13 mouse cellular contexts compared by ENCODE assay signal in the genomic region with DNA sequence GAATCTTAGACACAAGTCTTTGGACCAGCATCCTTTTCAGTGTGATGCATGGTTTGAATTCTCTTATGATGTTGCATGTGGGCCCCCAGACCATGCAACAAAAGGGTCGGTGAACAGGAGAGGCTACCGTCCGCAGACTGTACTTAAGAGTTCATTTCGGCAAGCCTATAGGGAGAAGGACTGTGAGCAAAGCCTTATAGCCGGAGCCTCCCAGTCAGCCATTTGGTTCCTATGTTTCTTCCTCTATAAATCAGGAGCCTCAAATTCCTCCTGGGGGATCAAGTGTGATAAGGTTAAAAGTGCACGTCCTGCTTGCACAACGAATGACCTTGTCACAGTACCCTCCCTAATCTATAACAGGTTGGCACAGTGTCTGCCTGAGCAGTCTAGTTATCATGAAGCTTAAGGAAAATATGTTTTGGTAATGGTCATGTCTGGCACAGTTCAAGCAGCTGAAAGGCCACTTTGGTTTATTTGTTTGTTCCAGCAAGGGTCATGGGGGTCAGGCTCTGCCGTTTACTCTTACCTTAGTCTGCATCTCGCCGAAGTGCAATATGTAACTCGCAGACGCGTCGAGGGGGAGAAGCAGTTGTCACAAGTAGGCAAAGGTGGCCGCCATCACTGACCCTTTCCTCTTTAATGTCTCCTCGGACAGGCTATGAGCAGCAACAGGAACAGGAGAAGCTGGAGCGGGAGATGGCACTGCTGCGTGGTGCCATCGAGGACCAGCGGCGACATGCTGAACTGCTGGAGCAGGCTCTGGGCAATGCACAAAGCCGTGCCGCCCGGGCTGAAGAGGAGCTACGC. TPM values are rescaled to one million over a fixed set of nuclear protein-coding genes. Genes with fewer than 3 reads are reported as not detected.
DNase-seq lines count a peak whose midpoint lies in the region; ATAC-seq and TF ChIP-seq lines count a peak whose summit lies in the region.
"Had no signal": no experiment of that assay in that cellular context is flagged by ENCODE, and none has a peak within 500 bp of the region (broad histone marks: within the 10 kb centered on the region; RNA-seq: fewer than 3 reads in every experiment).

No protein-coding gene starts in this region.

- H3K4me1 ChIP-seq in heart, embryonic 15.5 days (replicated peaks), result peaks cover 84% of the 10 kb centered on the region
- peaks cover 52% of the 10 kb centered on the region for H3K4me1 ChIP-seq in limb, embryonic 12.5 days (replicated peaks)

- H3K9me3 ChIP-seq in heart, embryonic 15.5 days (replicated peaks), result no peaks in the 10 kb centered on the region
- no peaks in the 10 kb centered on the region for H3K9me3 ChIP-seq in limb, embryonic 12.5 days
- H3K9me3 ChIP-seq: neural tube, embryonic 13.5 days had no signal

- WGBS in heart, embryonic 15.5 days, result 66% methylated on average over 25 of the region's 25 CpGs
- WGBS in limb, embryonic 12.5 days, result 81% methylated on average over 25 of the region's 25 CpGs

- H3K36me3 ChIP-seq in heart, embryonic 15.5 days, result peaks cover 90% of the 10 kb centered on the region
- H3K36me3 ChIP-seq in limb, embryonic 12.5 days, result peaks cover 98% of the 10 kb centered on the region

- no peaks in the 10 kb centered on the region for H3K27me3 ChIP-seq in heart, embryonic 15.5 days
- no peaks in the 10 kb centered on the region for H3K27me3 ChIP-seq in limb, embryonic 12.5 days
- H3K27me3 ChIP-seq: neural tube, embryonic 13.5 days had no signal

- H3K4me2 ChIP-seq in heart, embryonic 15.5 days, result no peak overlapping the region
- H3K4me2 ChIP-seq in limb, embryonic 12.5 days, result no peak overlapping the region
- H3K4me2 ChIP-seq: lung, embryonic 14.5 days; neural tube, embryonic 13.5 days had no signal

- no peak overlapping the region for H3K9ac ChIP-seq in heart, embryonic 15.5 days
- no peak overlapping the region for H3K9ac ChIP-seq in limb, embryonic 12.5 days (replicated peaks)
- H3K9ac ChIP-seq: lung, embryonic 14.5 days had no signal

- ATAC-seq in heart, embryonic 15.5 days (replicated peaks; ENCODE audit: insufficient number of reproducible peaks, insufficient read depth, low FRiP score, low read depth), result no peak
- no peak for ATAC-seq in limb, embryonic 12.5 days (ENCODE audit: insufficient number of reproducible peaks, insufficient read depth, low FRiP score, low TSS enrichment, low read depth)
- ATAC-seq: inflammation-experienced regulatory T-cells, adult 6 months had no signal

- 0 out of 2 replicates have a peak overlapping the region, but pooled peaks have one; percentile 84 for H3K27ac ChIP-seq in layer of hippocampus, adult 2 months
- peak overlapping the region; percentile 98 for H3K27ac ChIP-seq in heart, embryonic 15.5 days
- H3K27ac ChIP-seq in limb, embryonic 12.5 days, result 0 out of 2 replicates have a peak overlapping the region, but pooled peaks have one; percentile 41

- no peak for TF ChIP-seq CTCF in layer of hippocampus, adult 2 months (conservative IDR thresholded peaks at IDR 0.05)

- DNase-seq in adrenal gland, adult 2 months, result peak; percentile 31
- DNase-seq in adrenal gland, adult 8-10 months, result no peak
- no peak for DNase-seq in layer of hippocampus, adult 2 months (ENCODE audit: low spot score in 2 of 2)
- no peak for DNase-seq in layer of hippocampus, postnatal 10 days (ENCODE audit: low spot score in 2 of 2)
- no peak for DNase-seq in ovary, postnatal 36 days (ENCODE audit: low spot score)
- no peak for DNase-seq in cerebellum, postnatal 4 days (ENCODE audit: low spot score in 2 of 2)
- DNase-seq: gastrocnemius, postnatal 25 days; lung, embryonic 14.5 days; thymus, postnatal 36 days had no signal

- H3K4me3 ChIP-seq in layer of hippocampus, adult 2 months, result no peak overlapping the region
- H3K4me3 ChIP-seq in heart, embryonic 15.5 days, result no peak overlapping the region
- H3K4me3 ChIP-seq in limb, embryonic 12.5 days (replicated peaks), result no peak overlapping the region
- H3K4me3 ChIP-seq: neural tube, embryonic 13.5 days had no signal

RNA-seq across cellular contexts. Expression of gene Amotl2, which starts 11.4 kb away (rescaled TPM):
- 100 to 1,000 TPM; 154 to 186 TPM for total RNA-seq in adrenal gland, adult 2 months (2021)
- 116 and 153 TPM in 2 replicates for polyA plus RNA-seq in adrenal gland, adult 2 months (2012; rRNA removed)
- total RNA-seq in adrenal gland, adult 8-10 months (2022), result 100 to 1,000 TPM in 2 of 4 experiments, 10 to 100 TPM in 2; 77.4 to 388 (median 110) TPM
- total RNA-seq in layer of hippocampus, adult 2 months (2021), result 10 to 100 TPM; 16.0 to 18.1 TPM
- total RNA-seq in layer of hippocampus, postnatal 10 days (2021), result 10 to 100 TPM; 18.3 to 20.7 TPM
- 38.9 and 45.6 TPM in 2 replicates for polyA plus RNA-seq in heart, embryonic 15.5 days (2015; fragmentation: Nextera tagmentation; extraction: Ambion mirVana)
- 73.1 and 73.9 TPM in 2 replicates for polyA plus RNA-seq in limb, embryonic 12.5 days (2016; fragmentation: Nextera tagmentation; extraction: Ambion mirVana)

Comparison
In these comparisons a context has a peak if more than half of its experiments do, and no peak if none do; other contexts are left out.
1. H3K27ac ChIP-seq: peak in every context shown above with its lines; median percentile 98 in heart, embryonic 15.5 days; 84 in layer of hippocampus, adult 2 months; 41 in limb, embryonic 12.5 days.